Mouse (Mus musculus) ES-E14 (cell line): ENCODE data around the gene Pex5l.

Experiments used
- CHD2 ChIP-seq: IDR thresholded peaks from 2 replicates; pipeline ENCODE4 v1.6.1; 2014; ENCODE audit warnings: mild to moderate bottlenecking, low read depth, low read length, inconsistent platforms
- ZC3H11A ChIP-seq: IDR thresholded peaks from 2 replicates; pipeline ENCODE4 v1.6.1; 2012; ENCODE audit warnings: low read depth, mild to moderate bottlenecking, inconsistent platforms, low read length, borderline replicate concordance

- TF ChIP-seq ZC3H11A (no peak), CHD2 (no peak)
Observed at GRCm38 (mm10) chr3:33024566-33024965, 118.5 kb downstream of the Pex5l start.
